Mouse (Mus musculus) hindbrain, embryonic 10.5 days (tissue): ENCODE measurements around the gene Brinp2. TPM values are rescaled to one million over a fixed set of nuclear protein-coding genes. Genes with fewer than 3 reads are reported as not detected.

Source experiments
- DNase-seq: peaks from one replicate; pipeline ENCODE4 v3.0.0-alpha.2; 2017; ENCODE audit warnings: low spot score
- H3K27ac ChIP-seq: fragments of 300-500 bp; sonication (generic); 2 replicates; pipeline ENCODE4 v1.5.1; 2016; ENCODE audit warnings: mild to moderate bottlenecking, moderate library complexity
- H3K27me3 ChIP-seq: fragments of 300-500 bp; sonication (generic); 2 replicates; pipeline ENCODE4 v1.6.1; 2016; ENCODE audit warnings: mild to moderate bottlenecking; ENCODE audit not compliant: poor library complexity, insufficient read depth, severe bottlenecking
- H3K36me3 ChIP-seq: fragments of 300-500 bp; sonication (generic); 2 replicates; pipeline ENCODE4 v1.6.1; 2016; ENCODE audit warnings: mild to moderate bottlenecking, moderate library complexity
- H3K4me1 ChIP-seq: fragments of 300-500 bp; sonication (generic); replicated peaks from 2 replicates; pipeline ENCODE4 v1.6.1; 2016; ENCODE audit warnings: mild to moderate bottlenecking
- H3K4me3 ChIP-seq: fragments of 300-500 bp; sonication (generic); 2 replicates; pipeline ENCODE4 v1.5.1; 2016; ENCODE audit warnings: mild to moderate bottlenecking, moderate library complexity
- H3K9me3 ChIP-seq: fragments of 300-500 bp; sonication (generic); 2 replicates; pipeline ENCODE4 v1.6.1; 2016; ENCODE audit warnings: mild to moderate bottlenecking, moderate library complexity
- WGBS: fragments of 180-500 bp; shearing (Covaris S2); methylation state at CpG from one replicate; pipeline ENCODE4 v1.1.7; 2016; 5-methylcytosine and 5-hydroxymethylcytosine counted together
- polyA plus RNA-seq: library from polyadenylated mRNA; unstranded; fragments of >200 nt; fragmentation: Nextera tagmentation; extraction: Ambion mirVana; gene quantifications from 2 replicates; pipeline ENCODE4 v1.2.1, GENCODE M21; 2016

The Brinp2 gene
- polyA plus RNA-seq, 1 experiment from 2014 or later = 2.1 TPM

DNA sequence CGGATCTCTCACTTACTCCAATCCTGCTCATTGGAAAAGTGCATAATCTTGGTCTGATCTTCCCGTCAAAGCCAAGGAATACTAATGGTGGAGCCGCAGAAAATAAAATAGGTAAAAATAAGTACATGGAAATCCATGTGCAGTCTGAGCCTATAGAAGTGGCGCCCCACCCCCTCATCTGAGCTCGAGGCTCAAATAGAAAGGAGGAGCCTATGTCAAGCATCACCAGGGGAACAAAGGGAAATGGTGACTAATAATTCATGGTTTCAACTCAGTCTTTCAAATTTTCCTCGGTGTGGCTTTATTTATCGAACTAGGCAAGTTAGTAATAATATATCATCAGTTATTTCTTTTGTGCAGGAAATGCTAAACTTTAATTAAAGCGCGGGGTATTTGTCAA, 84.1 kb downstream of the Brinp2 start:
- no peak for DNase-seq
- no peaks in the 10 kb centered on the region for H3K27me3 ChIP-seq
- H3K36me3 ChIP-seq = no peaks in the 10 kb centered on the region
- peaks cover 5% of the 10 kb centered on the region for H3K4me1 ChIP-seq
- no peaks in the 10 kb centered on the region for H3K9me3 ChIP-seq
- 83% methylated on average over 9 of the region's 9 CpGs for WGBS
- H3K27ac ChIP-seq = no peak overlapping the region
- H3K4me3 ChIP-seq = no peak overlapping the region

DNA sequence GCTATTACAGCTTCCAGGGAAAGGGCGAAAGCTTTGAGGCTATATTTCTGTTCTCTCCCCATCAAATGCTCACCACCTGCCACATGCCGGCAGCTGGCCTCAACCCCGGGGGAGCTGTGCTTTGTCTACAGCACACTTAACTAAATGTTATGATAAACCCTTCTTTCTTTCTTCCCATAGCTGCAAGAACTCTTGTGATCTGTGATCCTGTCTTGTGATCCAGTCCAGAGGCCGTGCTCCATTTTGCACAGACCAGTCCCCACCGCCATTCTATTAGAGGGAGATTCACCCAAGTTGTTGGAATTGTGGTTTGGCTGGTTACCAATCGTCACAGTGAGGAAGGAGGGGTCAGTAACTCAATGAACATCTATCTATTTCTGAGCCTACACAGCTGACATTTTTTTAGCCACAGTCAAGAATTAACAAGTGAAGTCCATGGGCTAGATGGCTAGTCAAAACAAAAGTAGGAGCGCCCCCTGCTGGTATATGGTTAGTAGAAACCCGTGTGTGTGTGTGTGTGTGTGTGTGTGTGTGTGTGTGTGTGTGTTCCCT, 89.0 kb downstream of the Brinp2 start:
- H3K27ac ChIP-seq = peak overlapping the region; percentile 54
- 23% methylated on average over 8 of the region's 8 CpGs for WGBS
- peak; percentile 70 for DNase-seq
- H3K4me1 ChIP-seq = peaks cover 20% of the 10 kb centered on the region
- no peaks in the 10 kb centered on the region for H3K9me3 ChIP-seq
- no peak overlapping the region for H3K4me3 ChIP-seq
- no peaks in the 10 kb centered on the region for H3K27me3 ChIP-seq
- no peaks in the 10 kb centered on the region for H3K36me3 ChIP-seq

DNA sequence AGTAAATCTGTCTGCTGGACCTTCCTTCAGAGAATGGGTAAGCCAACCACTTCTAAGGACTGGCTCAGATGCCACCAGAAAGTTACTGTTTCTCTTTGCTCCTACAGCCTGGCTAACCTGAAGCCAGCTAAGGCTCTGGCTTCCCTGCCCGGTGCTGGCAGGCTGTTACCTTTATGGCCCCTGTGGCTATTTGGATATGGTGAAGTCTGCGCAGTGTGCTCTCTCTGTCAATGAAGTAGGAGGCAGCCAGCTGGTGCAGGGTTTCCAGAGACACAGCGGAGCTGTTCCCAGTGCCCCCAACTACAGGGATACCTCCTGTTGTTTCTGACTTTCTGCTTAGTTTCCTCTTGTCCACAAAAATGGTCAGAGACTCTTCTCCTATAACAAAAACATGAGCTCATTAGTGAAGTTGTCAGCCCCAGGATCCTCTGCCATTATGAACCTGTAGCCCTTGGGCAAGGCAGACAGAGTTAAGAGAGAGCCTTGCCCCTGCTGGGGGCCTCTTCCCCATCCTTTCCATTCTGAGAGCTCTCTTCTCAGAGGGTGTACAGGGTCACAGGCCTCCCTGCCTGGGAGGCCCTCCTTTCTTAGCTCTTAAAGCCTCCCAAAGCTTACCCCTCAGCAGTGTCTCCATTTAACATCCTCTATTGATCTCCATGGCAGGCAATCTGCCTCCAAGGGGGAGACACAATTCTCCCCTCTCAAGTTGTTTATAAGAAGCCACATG, 89.7 kb downstream of the Brinp2 start:
- no peak overlapping the region for H3K4me3 ChIP-seq
- H3K9me3 ChIP-seq = no peaks in the 10 kb centered on the region
- H3K27me3 ChIP-seq = no peaks in the 10 kb centered on the region
- DNase-seq = peak; percentile 23
- H3K27ac ChIP-seq = peak overlapping the region; percentile 54
- 51% methylated on average over 3 of the region's 3 CpGs for WGBS
- H3K4me1 ChIP-seq = peaks cover 20% of the 10 kb centered on the region
- no peaks in the 10 kb centered on the region for H3K36me3 ChIP-seq

DNA sequence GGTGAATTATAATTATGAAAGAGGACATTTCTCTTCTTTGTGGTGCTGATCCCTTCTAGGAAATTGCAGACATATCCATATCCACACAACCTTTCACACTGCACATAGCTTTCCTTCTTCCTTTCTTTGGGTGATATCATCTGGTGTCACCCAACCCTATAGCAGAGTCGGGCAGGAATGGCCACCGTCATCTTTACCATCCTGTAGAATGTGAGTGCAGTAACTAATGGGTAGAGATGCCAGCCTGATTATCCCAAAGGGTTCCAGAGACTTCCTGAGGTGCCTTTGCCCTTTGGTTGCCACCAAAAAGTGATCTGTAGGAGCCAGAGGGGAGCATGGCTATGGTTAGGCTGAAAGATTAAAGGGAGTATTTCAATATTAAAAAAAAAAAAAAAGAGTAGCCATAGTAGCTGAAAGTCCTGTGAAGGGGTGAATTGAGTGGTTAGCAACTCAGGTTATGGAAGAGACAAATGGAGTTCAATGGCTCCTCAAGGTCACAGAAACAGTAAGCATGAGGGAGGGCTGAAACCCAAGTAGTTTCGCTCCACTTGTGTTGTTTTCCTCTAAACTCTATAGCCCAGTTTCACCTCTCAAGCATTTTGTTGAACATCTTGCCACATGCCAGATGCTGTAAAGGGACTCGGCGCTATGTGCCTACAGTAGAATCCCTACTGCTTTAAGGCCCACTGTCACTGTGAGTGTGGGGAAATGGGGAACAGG, 96.5 kb downstream of the Brinp2 start:
- 93% methylated on average over 5 of the region's 5 CpGs for WGBS
- Histone ChIP-seq H3K4me1 (no peaks in the 10 kb centered on the region), H3K27me3 (no peaks in the 10 kb centered on the region), H3K9me3 (no peaks in the 10 kb centered on the region), H3K4me3 (no peak overlapping the region), H3K36me3 (no peaks in the 10 kb centered on the region), H3K27ac (no peak overlapping the region)
- no peak for DNase-seq

DNA sequence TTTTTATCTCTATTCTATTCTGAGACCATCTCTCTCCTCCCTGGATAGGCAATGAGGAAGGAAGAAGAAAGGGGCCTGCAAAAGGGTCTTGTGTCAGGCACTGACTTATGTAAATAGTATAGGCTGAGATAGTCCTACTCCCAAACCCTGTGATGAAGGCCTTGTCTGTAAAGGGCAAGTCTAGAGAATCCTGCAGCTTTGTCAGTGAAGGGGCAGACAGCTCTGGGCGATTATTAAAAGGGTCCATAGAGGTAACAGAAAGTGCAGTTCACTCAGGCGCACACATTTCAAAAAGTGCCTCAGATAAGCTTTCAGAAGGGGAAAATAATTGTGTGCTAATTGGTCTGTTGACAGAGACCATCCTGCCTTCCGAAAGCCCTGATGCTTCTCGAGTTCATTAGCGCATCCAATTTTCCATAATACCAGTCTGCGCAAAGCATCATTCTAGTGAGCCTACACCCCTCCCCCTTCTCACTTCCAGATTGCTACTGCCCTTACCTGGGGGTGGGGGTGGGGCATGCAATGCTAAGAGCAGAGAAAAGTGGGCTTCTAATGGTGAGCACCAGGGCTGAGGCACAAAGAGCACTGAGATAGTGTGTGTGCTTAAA, 97.3 kb downstream of the Brinp2 start:
- DNase-seq = no peak
- no peak overlapping the region for H3K27ac ChIP-seq
- H3K27me3 ChIP-seq = no peaks in the 10 kb centered on the region
- H3K36me3 ChIP-seq = no peaks in the 10 kb centered on the region
- H3K4me3 ChIP-seq = no peak overlapping the region
- H3K9me3 ChIP-seq = no peaks in the 10 kb centered on the region
- H3K4me1 ChIP-seq = no peaks in the 10 kb centered on the region
- 88% methylated on average over 6 of the region's 6 CpGs for WGBS

DNA sequence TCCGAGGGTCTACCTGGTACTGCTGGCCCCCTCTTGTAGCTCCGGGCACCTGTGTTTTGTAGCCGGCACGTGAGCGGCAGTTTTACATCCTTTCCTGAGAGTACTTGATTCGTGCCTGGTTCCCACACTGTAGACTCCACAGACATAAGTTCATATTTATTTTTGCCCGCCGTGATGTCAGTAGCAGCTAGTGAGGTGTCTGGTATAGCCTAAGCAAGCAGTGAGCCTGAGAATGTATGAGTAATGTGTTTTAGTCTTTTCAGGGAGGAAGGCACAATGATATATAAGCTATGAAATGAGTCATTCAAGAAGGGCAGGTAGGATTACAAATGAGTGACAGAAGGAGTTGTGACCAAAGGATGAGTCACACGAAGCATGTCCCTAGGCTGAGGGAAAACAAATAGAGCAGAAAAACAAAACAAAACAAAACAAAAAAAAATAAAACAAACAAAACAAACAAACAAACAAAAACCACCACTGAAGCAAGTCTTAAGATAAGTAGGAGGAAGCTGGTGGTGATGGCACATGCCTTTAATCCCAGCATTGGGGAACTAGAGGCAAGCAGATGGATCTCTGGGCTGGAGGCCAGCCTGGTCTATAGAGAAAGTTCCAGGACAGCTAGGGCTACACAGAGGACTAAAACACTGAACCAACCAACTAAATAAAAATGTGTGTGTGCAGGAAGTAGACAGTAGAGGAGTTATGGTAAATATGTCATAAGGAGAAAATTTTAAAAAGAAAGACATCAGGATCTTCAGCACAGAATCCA, 100.0 kb downstream of the Brinp2 start:
- no peak for DNase-seq
- Histone ChIP-seq H3K27me3 (no peaks in the 10 kb centered on the region), H3K4me1 (no peaks in the 10 kb centered on the region), H3K36me3 (no peaks in the 10 kb centered on the region), H3K4me3 (no peak overlapping the region), H3K9me3 (no peaks in the 10 kb centered on the region), H3K27ac (no peak overlapping the region)
- 91% methylated on average over 9 of the region's 9 CpGs for WGBS

DNA sequence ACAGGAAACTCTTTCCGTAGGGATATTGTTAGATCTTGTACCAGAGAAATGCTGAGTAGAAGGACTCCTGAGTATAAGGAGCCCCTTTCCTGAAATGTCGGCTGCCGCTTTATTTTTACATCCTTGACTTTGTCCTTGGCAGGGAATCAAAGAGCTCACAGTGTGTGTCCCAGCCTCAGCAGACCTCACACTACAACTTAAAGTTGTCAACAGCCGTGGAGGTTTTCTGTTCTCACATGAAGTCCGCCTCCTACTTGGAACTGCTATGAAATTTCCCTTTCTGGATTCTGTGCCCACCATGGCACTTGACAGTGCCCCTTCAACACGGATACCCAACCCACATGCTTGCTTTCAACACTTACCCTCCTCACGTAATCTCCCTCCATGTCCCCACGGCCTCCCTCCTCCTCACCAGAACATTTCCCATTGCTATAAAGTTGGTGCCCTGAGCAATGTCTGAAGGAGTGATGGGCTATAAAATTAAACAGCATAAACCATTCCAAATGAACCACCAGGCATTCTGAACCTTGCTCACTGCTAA, 103.4 kb downstream of the Brinp2 start:
- WGBS = 86% methylated on average over 8 of the region's 8 CpGs
- no peaks in the 10 kb centered on the region for H3K4me1 ChIP-seq
- DNase-seq = no peak

DNA sequence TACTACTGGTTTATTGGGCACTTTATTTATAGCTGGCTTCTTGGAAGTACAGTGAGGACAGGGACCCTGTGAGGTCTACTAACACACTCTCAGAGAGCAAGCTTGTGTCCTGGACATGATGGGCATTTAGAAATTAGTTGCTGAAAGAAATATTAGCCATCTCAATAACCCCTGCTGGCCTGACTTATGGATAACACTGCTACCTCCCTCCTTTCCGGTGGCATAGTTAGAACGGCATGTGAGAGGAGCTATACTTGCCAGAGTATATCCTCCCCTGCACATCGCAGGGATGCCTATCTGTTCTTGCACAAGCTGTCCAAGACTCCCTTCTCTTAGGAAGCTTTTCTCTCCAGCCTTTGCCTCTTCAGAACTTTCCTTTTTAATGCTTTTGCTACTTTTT, 107.9 kb downstream of the Brinp2 start:
- no peaks in the 10 kb centered on the region for H3K4me1 ChIP-seq
- no peak overlapping the region for H3K4me3 ChIP-seq
- no peak for DNase-seq
- no peaks in the 10 kb centered on the region for H3K27me3 ChIP-seq
- H3K36me3 ChIP-seq = no peaks in the 10 kb centered on the region
- H3K9me3 ChIP-seq = no peaks in the 10 kb centered on the region
- no peak overlapping the region for H3K27ac ChIP-seq
- WGBS = 88% methylated on average over 3 of the region's 3 CpGs

More for the DNA sequence above, 103.4 kb downstream of the Brinp2 start:
- Histone ChIP-seq H3K4me3 (no peak overlapping the region), H3K9me3 (no peaks in the 10 kb centered on the region), H3K27me3 (no peaks in the 10 kb centered on the region), H3K36me3 (no peaks in the 10 kb centered on the region), H3K27ac (no peak overlapping the region)

DNA sequence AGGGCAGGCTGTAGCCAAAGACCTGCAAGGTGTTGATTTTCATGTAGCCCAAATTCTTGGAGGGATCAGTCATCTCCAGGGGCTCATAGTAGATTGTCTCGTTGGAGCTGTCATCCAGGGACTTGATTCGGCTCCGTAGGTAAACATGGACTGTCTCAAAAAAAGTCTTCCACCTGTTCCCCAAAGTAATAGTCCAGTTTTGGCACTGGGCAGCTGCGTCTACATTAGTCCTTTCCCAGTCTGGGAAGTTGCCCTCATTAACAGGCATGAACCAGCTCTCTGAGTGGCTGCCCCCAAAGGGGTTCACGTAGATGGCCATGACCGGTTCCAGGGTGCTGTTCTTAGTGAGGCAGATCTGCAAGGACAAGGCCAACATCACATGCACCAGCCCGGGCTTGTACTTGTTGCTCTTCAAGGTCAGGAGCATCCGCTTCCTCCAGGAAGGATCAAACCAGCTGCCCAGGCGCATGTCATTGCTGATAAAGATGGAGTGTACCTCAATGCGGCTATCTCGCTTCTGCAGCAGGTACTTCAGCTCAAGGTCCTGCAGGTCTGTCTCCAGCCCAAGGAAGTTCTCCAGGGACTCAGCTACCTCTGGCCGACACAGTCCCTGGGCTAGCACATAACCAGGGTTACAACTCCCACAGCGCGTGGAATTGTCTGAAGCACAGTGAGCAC, 109.5 kb downstream of the Brinp2 start:
- whole genome bisulfite sequencing = 93% methylated on average over 14 of the region's 14 CpGs
- DNase-seq = no peak
- no peaks in the 10 kb centered on the region for H3K27me3 ChIP-seq
- H3K9me3 ChIP-seq = no peaks in the 10 kb centered on the region
- no peak overlapping the region for H3K27ac ChIP-seq
- H3K36me3 ChIP-seq = no peaks in the 10 kb centered on the region
- H3K4me3 ChIP-seq = no peak overlapping the region
- no peaks in the 10 kb centered on the region for H3K4me1 ChIP-seq

DNA sequence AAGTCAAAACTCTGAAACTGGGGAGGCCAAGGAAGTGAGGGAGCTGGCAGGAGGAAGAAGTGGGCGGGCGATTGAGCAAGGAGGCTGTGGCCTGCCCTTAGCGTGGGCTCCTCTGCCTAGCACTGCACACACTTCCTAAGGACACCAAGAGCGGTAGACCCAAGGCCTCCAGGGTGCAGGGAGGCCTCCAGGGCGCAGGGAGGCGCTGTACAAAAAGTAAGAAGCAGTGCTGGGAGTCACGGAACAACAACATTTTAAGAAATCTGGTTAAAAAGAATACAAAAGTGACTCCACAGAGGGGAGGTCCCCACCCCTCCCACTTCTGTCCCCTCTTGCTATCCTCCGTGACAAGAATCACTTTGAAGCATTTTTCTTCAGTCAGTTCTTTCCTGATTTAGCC, 110.6 kb downstream of the Brinp2 start:
- no peak for DNase-seq
- no peaks in the 10 kb centered on the region for H3K27me3 ChIP-seq
- H3K27ac ChIP-seq = no peak overlapping the region
- no peaks in the 10 kb centered on the region for H3K36me3 ChIP-seq
- WGBS = 82% methylated on average over 8 of the region's 8 CpGs
- no peaks in the 10 kb centered on the region for H3K4me1 ChIP-seq
- H3K9me3 ChIP-seq = no peaks in the 10 kb centered on the region
- H3K4me3 ChIP-seq = no peak overlapping the region

DNA sequence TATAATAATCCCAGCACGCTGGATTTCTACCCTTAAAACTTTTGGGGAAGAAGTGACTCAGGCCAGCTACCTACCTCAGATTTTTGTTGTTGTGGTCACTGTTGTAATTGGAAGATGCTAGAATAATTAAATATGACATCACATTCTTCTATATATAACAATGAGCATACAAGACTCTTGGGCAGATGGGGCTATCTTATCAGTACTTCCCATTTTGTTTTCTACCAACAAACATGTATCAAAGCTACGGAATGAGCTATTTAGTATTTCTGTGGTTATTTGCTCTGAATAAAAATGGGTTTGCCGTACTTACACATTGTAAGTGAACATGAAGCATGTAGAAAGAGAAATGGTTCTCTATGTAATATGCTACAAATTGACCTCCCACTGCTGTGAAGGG, 112.1 kb downstream of the Brinp2 start:
- Histone ChIP-seq H3K27ac (no peak overlapping the region), H3K27me3 (no peaks in the 10 kb centered on the region), H3K9me3 (no peaks in the 10 kb centered on the region), H3K36me3 (no peaks in the 10 kb centered on the region), H3K4me1 (no peaks in the 10 kb centered on the region), H3K4me3 (no peak overlapping the region)
- DNase-seq = no peak
- 94% methylated on average over 3 of the region's 3 CpGs for WGBS
